8 mouse cellular contexts compared by ENCODE assay signal in genomic region chr8:83724697-83725482, GRCm38 (mm10). TPM values are rescaled to one million over a fixed set of nuclear protein-coding genes. Genes with fewer than 3 reads are reported as not detected.
DNase-seq lines count a peak whose midpoint lies in the region; ATAC-seq lines count a peak whose summit lies in the region.

No protein-coding gene starts in this region.

- no peak overlapping the region for H3K4me3 ChIP-seq in intestine, embryonic 15.5 days (replicated peaks)

- DNase-seq in gastrocnemius, postnatal 10 days: peak; percentile 81
- peak; percentile 84 to 92 for DNase-seq in left cerebral cortex, postnatal 14 days (ENCODE audit: low spot score in 2 of 2)
- DNase-seq in mesoderm, embryonic 11.5 days (ENCODE audit: low read depth, low spot score): peak; percentile 82
- DNase-seq in right cerebral cortex, postnatal 25 days: peak; percentile 77
- no peak for DNase-seq in yolk sac, embryonic 10.5 days (ENCODE audit: low spot score)

- no peaks in the 10 kb centered on the region for H3K27me3 ChIP-seq in intestine, embryonic 15.5 days (replicated peaks)

- no peaks in the 10 kb centered on the region for H3K9me3 ChIP-seq in intestine, embryonic 15.5 days

- ATAC-seq in activated CD4-positive, CD25-positive, alpha-beta regulatory T cell, adult 4 months: peak; percentile 63
- ATAC-seq in common myeloid progenitor, adult 5-6 weeks (replicated peaks; ENCODE audit: low read depth, poor library complexity, severe bottlenecking): peak; percentile 86
- peak; percentile 86 for ATAC-seq in intestine, embryonic 15.5 days

- H3K27ac ChIP-seq in intestine, embryonic 15.5 days: no peak overlapping the region

- WGBS in intestine, embryonic 15.5 days: 44% methylated on average over 15 of the region's 15 CpGs

- no peak overlapping the region for H3K4me2 ChIP-seq in intestine, embryonic 15.5 days (replicated peaks)

- intact Hi-C loops in left cerebral cortex, postnatal 14 days (cut with DNase I): loop anchor here (5.0 kb wide), 2 partner anchors 172 to 232 kb away; partner anchors contain the start of genes Asf1b and Gm10644

- H3K36me3 ChIP-seq in intestine, embryonic 15.5 days: peaks cover 59% of the 10 kb centered on the region

- H3K4me1 ChIP-seq in intestine, embryonic 15.5 days (replicated peaks): 0 out of 2 replicates have a peak, but pooled peaks cover 3% of the 10 kb centered on the region

- H3K9ac ChIP-seq in intestine, embryonic 15.5 days: no peak overlapping the region

RNA-seq across cellular contexts. Expression of gene Ddx39, which starts 9.9 kb away (rescaled TPM):
- polyA plus RNA-seq in activated CD4-positive, CD25-positive, alpha-beta regulatory T cell, adult 4 months (2017; shearing (Covaris generic)): 100 to 1,000 TPM; 164 to 195 TPM
- 109 and 124 TPM in 2 replicates for total RNA-seq in common myeloid progenitor, adult 5-6 weeks (2017)
- 10 to 100 TPM; 19.4 to 20.6 TPM for total RNA-seq in gastrocnemius, postnatal 10 days (2021)
- 215 and 226 TPM in 2 replicates for polyA plus RNA-seq in intestine, embryonic 15.5 days (2015; fragmentation: Nextera tagmentation; extraction: Ambion mirVana)
- total RNA-seq in left cerebral cortex, postnatal 14 days (2021): 10 to 100 TPM; 18.4 to 19.7 TPM

RNA-seq across cellular contexts. Expression of gene Adgre5, which starts 16.2 kb away (rescaled TPM):
- polyA plus RNA-seq in activated CD4-positive, CD25-positive, alpha-beta regulatory T cell, adult 4 months (2017; shearing (Covaris generic)): 100 to 1,000 TPM; 167 to 170 TPM
- total RNA-seq in common myeloid progenitor, adult 5-6 weeks (2017): 15.0 and 15.2 TPM in 2 replicates
- 10 to 100 TPM; 40.6 to 59.8 TPM for total RNA-seq in gastrocnemius, postnatal 10 days (2021)
- polyA plus RNA-seq in intestine, embryonic 15.5 days (2015; fragmentation: Nextera tagmentation; extraction: Ambion mirVana): 32.3 and 35.4 TPM in 2 replicates
- total RNA-seq in left cerebral cortex, postnatal 14 days (2021): 10 to 100 TPM; 11.2 to 11.8 TPM

RNA-seq across cellular contexts. Expression of gene Pkn1, which starts 25.9 kb away (rescaled TPM):
- 10 to 100 TPM; 13.7 to 26.9 TPM for polyA plus RNA-seq in activated CD4-positive, CD25-positive, alpha-beta regulatory T cell, adult 4 months (2017; shearing (Covaris generic))
- 34.4 and 63.9 TPM in 2 replicates for total RNA-seq in common myeloid progenitor, adult 5-6 weeks (2017)
- total RNA-seq in gastrocnemius, postnatal 10 days (2021): 10 to 100 TPM; 53.4 to 54.7 TPM
- 34.4 and 35.2 TPM in 2 replicates for polyA plus RNA-seq in intestine, embryonic 15.5 days (2015; fragmentation: Nextera tagmentation; extraction: Ambion mirVana)
- 10 to 100 TPM; 63.8 to 74.1 TPM for total RNA-seq in left cerebral cortex, postnatal 14 days (2021)

RNA-seq across cellular contexts. Expression of gene Ptger1, which starts 58.4 kb away (rescaled TPM):
- 1 to 10 TPM in 1 of 2 experiments, under 1 TPM in 1; 0.93 to 1.1 TPM for polyA plus RNA-seq in activated CD4-positive, CD25-positive, alpha-beta regulatory T cell, adult 4 months (2017; shearing (Covaris generic))
- total RNA-seq in common myeloid progenitor, adult 5-6 weeks (2017): 1.6 and 4.5 TPM in 2 replicates
- under 1 TPM; 0.14 to 0.38 TPM for total RNA-seq in gastrocnemius, postnatal 10 days (2021)
- 1.2 and 1.6 TPM in 2 replicates for polyA plus RNA-seq in intestine, embryonic 15.5 days (2015; fragmentation: Nextera tagmentation; extraction: Ambion mirVana)
- 1 to 10 TPM; 1.4 to 1.5 TPM for total RNA-seq in left cerebral cortex, postnatal 14 days (2021)
